Comparison of ENCODE assay signal across 8 mouse cellular contexts in genomic region chr9:45839982-45840300, GRCm38 (mm10). TPM values are rescaled to one million over a fixed set of nuclear protein-coding genes. Genes with fewer than 3 reads are reported as not detected.
DNase-seq lines count a peak whose midpoint lies in the region; ATAC-seq lines count a peak whose summit lies in the region.

No protein-coding gene starts in this region.

- WGBS in liver, embryonic 13.5 days (ENCODE audit: insufficient replicate concordance) = 59% methylated on average over 7 of the region's 7 CpGs

- peak overlapping the region; percentile 51 for H3K9ac ChIP-seq in liver, embryonic 13.5 days

- H3K36me3 ChIP-seq in megakaryocyte, embryonic 14.5 days (replicated peaks; ENCODE audit: low read length) = no peaks in the 10 kb centered on the region
- no peaks in the 10 kb centered on the region for H3K36me3 ChIP-seq in liver, embryonic 13.5 days

- peaks cover 16% of the 10 kb centered on the region; the same call in 1 of the 2 replicates for H3K4me1 ChIP-seq in megakaryocyte, embryonic 14.5 days
- peaks cover 36% of the 10 kb centered on the region for H3K4me1 ChIP-seq in liver, embryonic 13.5 days (replicated peaks)

- H3K27ac ChIP-seq in liver, embryonic 13.5 days = no peak overlapping the region

- no peak for ATAC-seq in megakaryocyte, adult 5-6 weeks (ENCODE audit: poor library complexity, severe bottlenecking)
- 0 out of 2 replicates have a peak, but pooled peaks have one; percentile 6 for ATAC-seq in liver, embryonic 13.5 days (ENCODE audit: low read depth)

- H3K9me3 ChIP-seq in megakaryocyte, embryonic 14.5 days = no peaks in the 10 kb centered on the region
- H3K9me3 ChIP-seq in liver, embryonic 13.5 days (replicated peaks) = no peaks in the 10 kb centered on the region

- peak; percentile 31 to 36 for DNase-seq in cerebellum, adult 18-20 months
- DNase-seq in cerebellum, postnatal 4 days (ENCODE audit: low spot score in 2 of 2) = no peak
- DNase-seq in liver, embryonic 13.5 days = no peak
- no peak for DNase-seq in ovary, adult 18-20 months (ENCODE audit: low spot score)
- no peak for DNase-seq in layer of hippocampus, postnatal 36 days
- no peak for DNase-seq in urinary bladder, postnatal 4 days (ENCODE audit: low spot score in 2 of 2)

- H3K27me3 ChIP-seq in megakaryocyte, embryonic 14.5 days (replicated peaks) = peaks cover 85% of the 10 kb centered on the region
- peaks cover 29% of the 10 kb centered on the region for H3K27me3 ChIP-seq in liver, embryonic 13.5 days

- H3K4me2 ChIP-seq in liver, embryonic 13.5 days = peak overlapping the region; percentile 68

- peak overlapping the region; percentile 5 for H3K4me3 ChIP-seq in megakaryocyte, embryonic 14.5 days (replicated peaks)
- H3K4me3 ChIP-seq in liver, embryonic 13.5 days (replicated peaks) = peak overlapping the region; percentile 63

RNA-seq across cellular contexts. Expression of gene Bace1, which starts 1.6 kb away (rescaled TPM):
- 0.37 and 1.5 TPM in 2 replicates for polyA plus RNA-seq in megakaryocyte, embryonic 14.5 days (2012; ENCODE audit: insufficient read depth, low replicate concordance)
- 2.9 and 3.5 TPM in 2 replicates for total RNA-seq in megakaryocyte, adult 5-6 weeks (2015)
- total RNA-seq in megakaryocyte, adult 5-6 weeks (2017) = 4.1 and 7.2 TPM in 2 replicates
- polyA plus RNA-seq in liver, embryonic 13.5 days (2015; fragmentation: Nextera tagmentation; extraction: Ambion mirVana) = 5.1 and 6.8 TPM in 2 replicates
- 10 to 100 TPM; 80.6 to 82.3 TPM for total RNA-seq in layer of hippocampus, postnatal 36 days (2021)

RNA-seq across cellular contexts. Expression of gene Cep164, which starts 11.4 kb away (rescaled TPM):
- polyA plus RNA-seq in megakaryocyte, embryonic 14.5 days (2012; ENCODE audit: insufficient read depth, low replicate concordance) = 13.4 TPM in 1 of 2 replicates, not detected in the other
- total RNA-seq in megakaryocyte, adult 5-6 weeks (2015) = 11.1 and 11.9 TPM in 2 replicates
- total RNA-seq in megakaryocyte, adult 5-6 weeks (2017) = 9.8 and 16.3 TPM in 2 replicates
- polyA plus RNA-seq in liver, embryonic 13.5 days (2015; fragmentation: Nextera tagmentation; extraction: Ambion mirVana) = 5.1 and 6.0 TPM in 2 replicates
- total RNA-seq in layer of hippocampus, postnatal 36 days (2021) = 10 to 100 TPM; 11.0 to 12.9 TPM

Comparison
In these comparisons a context has a peak if more than half of its experiments do, and no peak if none do; other contexts are left out.
1. DNase-seq: peak in cerebellum, adult 18-20 months (2 of 2); none in cerebellum, postnatal 4 days (0 of 2), liver, embryonic 13.5 days (single experiment), ovary, adult 18-20 months (single experiment), layer of hippocampus, postnatal 36 days (0 of 2) and urinary bladder, postnatal 4 days (0 of 2).
2. RNA of gene Bace1, which starts 1.6 kb away (total RNA-seq): 80.6 to 82.3 TPM in layer of hippocampus, postnatal 36 days; 2.9 to 7.2 TPM in megakaryocyte, adult 5-6 weeks; every median in the first group is over 4 times any median in the second.